Mouse (Mus musculus) heart, postnatal 14 days (tissue): ENCODE results near the gene Olfr1340. TPM values are rescaled to one million over a fixed set of nuclear protein-coding genes. Genes with fewer than 3 reads are reported as not detected.

Source experiments
- DNase-seq, 2 experiments: peaks; one replicate each; pipeline ENCODE4 v3.0.0; 2021 to 2022
- intact Hi-C: fragments of 180-260 bp; cut with DNase I; formaldehyde crosslinking; loops from one replicate; pipeline ENCODE4 v1.15.1; 2025
- long read RNA-seq, 2 experiments: library from polyadenylated mRNA; stranded (forward); transcript quantifications; one replicate each; pipeline ENCODE4 v2.0.0; 2021
- total RNA-seq, 2 experiments: library from RNA; stranded (reverse); gene quantifications; 2 replicates each; pipeline ENCODE4 v1.2.3; 2021

The Olfr1340 gene
- not detected for total RNA-seq
- long read RNA-seq, experiment 1: 0 reads
- long read RNA-seq, experiment 2: 0 reads

GRCm38 (mm10) chr4:118719838-118720237 lies at the start of gene Olfr1340:
Gene Olfr1340 (plus strand): TSS chr4:118720138.
- DNase-seq: no peak
- intact Hi-C loops: no loop called here

DNA sequence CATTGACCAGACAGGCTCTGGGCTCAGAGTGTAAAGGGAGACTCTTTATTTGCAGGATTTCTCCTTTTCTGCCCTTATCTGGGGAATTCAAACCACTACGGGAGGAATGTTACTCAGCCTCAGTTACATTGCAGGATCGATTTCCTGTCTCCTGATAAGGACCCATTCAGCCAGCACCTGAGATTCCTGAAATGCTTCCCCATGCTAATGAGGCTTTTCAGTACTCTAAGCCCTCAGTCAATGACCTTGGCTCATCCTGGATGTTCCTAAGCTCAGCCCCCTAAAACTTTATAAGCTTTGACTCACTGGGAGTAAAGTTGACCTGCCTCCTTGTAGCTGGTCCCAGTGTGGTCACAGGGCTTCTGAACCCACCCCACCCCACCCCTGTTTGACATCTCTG lies 32.9 kb upstream of the Olfr1340 start:
- intact Hi-C loops: no loop called here

GRCm38 (mm10) chr4:118692412-118692973 lies 27.4 kb upstream of the Olfr1340 start, which contains the start of gene Olfr1342:
Gene Olfr1342 (minus strand): TSS chr4:118692756.
- intact Hi-C loops: no loop called here

More for the DNA sequence above, 32.9 kb upstream of the Olfr1340 start:
- no peak for DNase-seq

GRCm38 (mm10) chr4:118693812-118694211 lies 26.1 kb upstream of the Olfr1340 start:
- no peak for DNase-seq
- intact Hi-C loops: no loop called here

More at GRCm38 (mm10) chr4:118692412-118692973, 27.4 kb upstream of the Olfr1340 start, which contains the start of gene Olfr1342:
- DNase-seq: no peak

DNA sequence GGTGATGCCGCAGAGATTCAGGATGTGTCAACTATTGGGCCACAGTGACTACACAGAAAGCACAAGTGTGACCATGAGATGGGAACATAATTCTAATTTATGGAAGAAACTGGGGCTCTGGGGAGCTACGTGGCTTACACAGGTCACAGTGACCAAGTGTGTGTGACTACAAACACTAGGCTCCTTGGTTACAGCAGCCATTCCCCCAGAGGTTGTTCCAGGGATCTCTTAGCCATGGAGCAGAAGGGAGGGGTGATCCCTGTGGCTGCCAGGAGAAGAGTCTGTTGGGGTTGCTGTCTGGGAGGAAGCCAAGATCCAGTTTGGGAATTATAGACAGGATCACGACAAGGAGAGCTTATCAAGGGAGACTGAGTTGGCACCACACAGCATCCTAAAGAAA lies 16.7 kb upstream of the Olfr1340 start, which contains the start of gene Olfr1341:
Gene Olfr1341 (plus strand): TSS at position 301 of the 400 bp plus-strand sequence.
- intact Hi-C loops: no loop called here
- no peak for DNase-seq

DNA sequence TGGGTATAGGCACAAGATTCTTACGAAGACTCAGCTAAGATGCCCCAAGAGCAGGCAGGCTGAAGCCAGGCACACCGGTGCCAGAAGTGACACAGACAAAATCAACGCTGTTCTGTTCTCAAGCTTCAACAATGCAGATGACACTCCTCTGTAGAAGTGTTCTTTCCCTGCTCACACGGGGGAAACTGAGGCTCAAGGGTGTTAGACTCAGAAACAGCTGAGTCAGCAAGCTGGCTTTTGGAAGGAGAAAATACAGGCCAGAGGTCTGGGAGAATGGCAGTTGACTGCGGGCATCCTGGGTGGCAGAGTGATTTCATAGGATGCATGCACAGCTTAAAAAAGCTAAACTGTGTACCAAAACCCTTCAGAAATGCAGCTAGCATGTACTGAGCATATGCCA lies 11.9 kb upstream of the Olfr1340 start:
- intact Hi-C loops: no loop called here

GRCm38 (mm10) chr4:118711656-118712055 lies 8.3 kb upstream of the Olfr1340 start:
- intact Hi-C loops: no loop called here
- no peak for DNase-seq

More for the DNA sequence above, 11.9 kb upstream of the Olfr1340 start:
- no peak for DNase-seq

GRCm38 (mm10) chr4:118721742-118722483 lies 2.0 kb downstream of the Olfr1340 start:
- peak; percentile 11 to 43 for DNase-seq
- intact Hi-C loops: no loop called here

DNA sequence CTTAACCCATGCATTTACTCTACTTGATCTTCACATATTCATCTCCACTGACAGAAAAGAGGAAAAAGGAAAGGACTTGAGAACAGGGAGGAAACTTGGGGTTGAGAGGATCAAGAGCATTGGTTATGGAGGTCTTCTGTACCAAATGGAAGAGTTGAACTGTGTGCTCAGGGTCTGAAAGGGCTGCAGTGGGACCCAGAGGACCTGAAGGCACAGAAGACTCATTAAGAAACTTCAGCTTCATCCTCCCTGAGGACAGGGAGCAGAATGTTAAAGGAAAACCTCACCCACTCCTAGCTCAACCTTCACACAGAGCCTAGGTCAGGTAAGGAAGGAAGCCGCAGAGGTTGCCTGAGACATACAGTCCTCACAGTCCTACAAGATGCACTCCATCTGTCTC lies 11.9 kb downstream of the Olfr1340 start, which contains the start of gene Olfr1339:
Gene Olfr1339 (plus strand): TSS at position 301 of the 400 bp plus-strand sequence.
- DNase-seq: no peak
- intact Hi-C loops: no loop called here

DNA sequence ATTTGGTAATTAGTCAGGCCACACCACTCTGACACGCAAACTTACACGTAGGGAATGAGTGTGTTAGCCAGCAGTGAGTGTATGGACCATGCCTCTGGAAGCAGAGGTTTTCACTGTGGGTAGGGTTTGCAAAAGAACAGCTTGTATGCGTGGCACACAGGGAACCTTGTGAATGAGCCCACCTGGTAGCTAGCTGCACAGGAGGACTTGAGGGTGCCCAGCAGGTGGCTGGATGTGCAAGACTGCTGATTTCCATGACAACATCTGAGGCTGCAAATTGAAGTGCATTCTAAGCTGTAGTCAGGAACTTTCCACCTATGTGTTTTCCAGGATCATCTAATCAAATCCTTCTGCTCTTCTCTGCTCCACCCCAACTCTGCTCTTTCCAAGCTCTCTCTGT lies 19.6 kb downstream of the Olfr1340 start:
- DNase-seq: no peak
- intact Hi-C loops: no loop called here

GRCm38 (mm10) chr4:118740988-118741698 lies 21.2 kb downstream of the Olfr1340 start:
- no peak for DNase-seq
- intact Hi-C loops: no loop called here

DNA sequence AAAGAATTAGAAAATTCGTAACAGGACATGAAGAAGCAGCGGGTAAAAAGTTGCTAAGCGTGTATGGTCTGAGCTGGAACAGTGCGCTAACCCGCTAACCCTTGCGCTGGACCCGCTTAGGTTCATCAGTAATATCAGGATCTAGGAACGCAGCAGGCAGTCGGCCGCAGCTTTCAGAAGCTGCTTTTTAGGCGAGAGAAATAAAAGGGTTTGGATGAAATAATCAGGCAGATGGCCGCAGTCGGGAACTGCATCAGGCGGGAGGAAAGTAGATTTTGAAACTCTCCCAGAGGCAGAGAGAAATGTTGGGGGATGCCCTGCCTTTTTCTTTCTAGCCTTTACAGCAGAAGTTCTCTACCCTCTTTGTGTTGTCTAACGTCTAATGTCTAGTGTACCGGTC lies 21.9 kb downstream of the Olfr1340 start:
- intact Hi-C loops: no loop called here
- no peak for DNase-seq

- intact Hi-C loops: no loop called here
- no peak for DNase-seq
Observed at GRCm38 (mm10) chr4:118758637-118759036, 38.7 kb downstream of the Olfr1340 start, which contains the start of gene Olfr1338. Gene Olfr1338 (minus strand): TSS chr4:118758737.

Other genes with a start within 250 kb of the Olfr1340 start
- gene Tie1, start 230.1 kb upstream of the Olfr1340 start, total RNA-seq: 100 to 1,000 TPM; 101 to 106 TPM
- not detected for gene 2610528J11Rik, start 193.1 kb upstream of the Olfr1340 start, total RNA-seq
- under 1 TPM; 0.22 to 0.26 TPM for gene Tmem125, start 176.1 kb upstream of the Olfr1340 start, total RNA-seq
- gene Cfap57, start 99.4 kb upstream of the Olfr1340 start, total RNA-seq: under 1 TPM; 0.07 to 0.12 TPM
- 10 to 100 TPM; 31.4 to 35.2 TPM for gene Ebna1bp2, start 99.3 kb upstream of the Olfr1340 start, total RNA-seq
- gene Olfr62, start 61.2 kb upstream of the Olfr1340 start, total RNA-seq: not detected
- gene Olfr1342, start 27.4 kb upstream of the Olfr1340 start, total RNA-seq: not detected
- not detected for gene Olfr1341, start 16.6 kb upstream of the Olfr1340 start, total RNA-seq
- gene Olfr1339, start 12.0 kb downstream of the Olfr1340 start, total RNA-seq: not detected
- not detected for gene Olfr1338, start 38.6 kb downstream of the Olfr1340 start, total RNA-seq
- gene Olfr1337, start 62.4 kb downstream of the Olfr1340 start, total RNA-seq: not detected
- gene Olfr1335, start 89.8 kb downstream of the Olfr1340 start, total RNA-seq: not detected
- not detected for gene Olfr1333, start 116.1 kb downstream of the Olfr1340 start, total RNA-seq
- gene Olfr1331, start 144.5 kb downstream of the Olfr1340 start, total RNA-seq: not detected
- not detected for gene Olfr1330, start 168.5 kb downstream of the Olfr1340 start, total RNA-seq
- gene Olfr1329, start 197.3 kb downstream of the Olfr1340 start, total RNA-seq: not detected
- not detected for gene Olfr1328, start 218.5 kb downstream of the Olfr1340 start, total RNA-seq
- under 1 TPM; 0.24 to 0.57 TPM for gene Lao1, start 241.4 kb downstream of the Olfr1340 start, total RNA-seq